Mouse (Mus musculus): Measurements from ENCODE around the gene Rmnd5b.

DNA sequence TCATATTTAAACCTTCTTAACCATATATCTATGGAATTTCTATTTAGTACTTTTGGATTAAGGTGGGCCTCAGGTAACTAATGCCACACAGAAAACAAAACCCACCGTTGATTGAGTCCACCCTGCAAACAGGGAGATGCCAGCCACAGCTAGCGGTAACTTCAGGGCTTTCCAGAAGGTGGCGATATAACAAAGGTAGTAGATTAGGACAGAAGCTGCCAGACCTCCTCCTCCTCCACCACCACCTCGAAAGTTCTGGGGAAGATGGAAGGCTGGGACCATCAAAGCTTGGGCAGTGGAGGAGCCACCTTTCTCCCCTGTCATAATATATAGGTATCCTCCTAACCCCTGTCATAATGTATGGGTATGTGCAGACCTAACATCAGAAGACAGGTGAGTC is 18.0 kb downstream of the Rmnd5b start:
- TF ChIP-seq CTCF (IDR thresholded peaks at IDR 0.05; ENCODE audit: borderline replicate concordance, control insufficient read depth, extremely low read depth, insufficient read depth, low read length, poor library complexity) = no peak
- no peak for TF ChIP-seq POLR2A (IDR thresholded peaks at IDR 0.05; ENCODE audit: control insufficient read depth, extremely low read depth, insufficient read depth, low read length, poor library complexity)

Data from thymus, adult 2 months (tissue).